Mouse (Mus musculus): ENCODE data around the gene Gm14137. TPM values are rescaled to one million over a fixed set of nuclear protein-coding genes. Genes with fewer than 3 reads are reported as not detected.
A peak's percentile ranks its signal among the peaks of the same experiment; 100 is the strongest.

Gene Gm14137
- polyA plus RNA-seq, 1 experiment, result 4.7 TPM

- no peaks in the 10 kb centered on the region for H3K27me3 ChIP-seq (ENCODE audit: control insufficient read depth, insufficient read depth, low read length)
- peaks cover 15% of the 10 kb centered on the region for H3K4me1 ChIP-seq (ENCODE audit: control insufficient read depth, insufficient read depth, low read length)
- H3K4me3 ChIP-seq (ENCODE audit: control insufficient read depth, low read depth, low read length), result no peak overlapping the region
- no peaks in the 10 kb centered on the region for H3K36me3 ChIP-seq (ENCODE audit: control insufficient read depth, insufficient read depth, low read length)
- no peak for TF ChIP-seq CTCF (IDR thresholded peaks at IDR 0.05; ENCODE audit: control insufficient read depth, insufficient read depth, insufficient replicate concordance, low read depth, low read length)
- no peak for TF ChIP-seq POLR2A (IDR thresholded peaks at IDR 0.05; ENCODE audit: control insufficient read depth, low read depth, low read length)
- no peak overlapping the region for H3K27ac ChIP-seq (ENCODE audit: control insufficient read depth, insufficient read depth, low read depth, low read length)
Measured at GRCm38 (mm10) chr2:119163999-119164398, 10.3 kb upstream of the Gm14137 start.

- H3K27me3 ChIP-seq (ENCODE audit: control insufficient read depth, insufficient read depth, low read length), result no peaks in the 10 kb centered on the region
- peaks cover 15% of the 10 kb centered on the region for H3K4me1 ChIP-seq (ENCODE audit: control insufficient read depth, insufficient read depth, low read length)
- H3K4me3 ChIP-seq (ENCODE audit: control insufficient read depth, low read depth, low read length), result no peak overlapping the region
- no peak for TF ChIP-seq POLR2A (IDR thresholded peaks at IDR 0.05; ENCODE audit: control insufficient read depth, low read depth, low read length)
- TF ChIP-seq CTCF (IDR thresholded peaks at IDR 0.05; ENCODE audit: control insufficient read depth, insufficient read depth, insufficient replicate concordance, low read depth, low read length), result no peak
- H3K36me3 ChIP-seq (ENCODE audit: control insufficient read depth, insufficient read depth, low read length), result no peaks in the 10 kb centered on the region
- no peak overlapping the region for H3K27ac ChIP-seq (ENCODE audit: control insufficient read depth, insufficient read depth, low read depth, low read length)
Measured at GRCm38 (mm10) chr2:119165401-119165800, 8.9 kb upstream of the Gm14137 start.

DNA sequence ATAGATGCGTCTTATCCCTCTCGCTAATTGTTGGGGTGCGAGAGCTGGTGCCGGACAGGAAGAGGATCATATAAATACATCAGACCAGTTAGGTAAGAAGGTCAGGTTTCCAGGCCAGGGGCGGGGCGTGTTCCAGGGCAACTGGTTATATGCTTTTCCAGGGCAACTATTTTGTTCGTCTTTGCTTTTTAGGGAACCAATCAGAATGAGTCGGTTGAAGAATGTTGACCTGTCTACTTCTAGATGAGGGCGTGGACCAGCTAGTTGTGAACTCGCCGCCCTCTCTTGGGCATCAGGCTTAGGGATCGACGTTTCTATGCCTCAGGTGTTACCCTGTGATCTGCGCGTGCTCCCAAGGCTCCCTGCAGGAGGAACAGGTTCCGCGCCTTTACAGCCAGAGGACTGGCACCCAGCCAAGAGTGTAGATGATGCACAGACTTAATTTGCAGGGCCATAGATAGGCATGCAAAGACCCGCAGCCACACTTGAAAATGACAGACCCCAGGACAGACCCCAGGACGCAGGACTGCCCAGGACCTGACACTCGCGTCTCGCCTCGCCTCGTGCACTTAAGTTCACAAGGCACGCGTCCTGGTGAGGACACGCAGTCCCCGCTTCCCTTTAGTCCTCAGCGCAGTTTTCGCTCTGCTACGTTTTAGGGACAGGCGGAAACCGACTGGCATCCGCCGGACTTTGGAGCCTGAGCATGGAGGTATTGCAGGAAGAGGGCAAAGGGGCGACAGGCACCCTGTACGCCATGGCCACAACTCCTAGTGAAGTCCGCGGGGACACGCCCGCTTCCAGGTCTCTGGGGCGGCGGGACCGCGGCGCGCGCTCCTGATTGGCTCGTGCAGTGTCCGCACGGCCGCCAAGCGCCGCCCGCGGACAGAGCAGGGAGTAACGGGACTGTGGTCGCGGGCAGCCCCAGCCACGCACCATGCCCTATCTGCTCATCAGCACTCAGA is 7.1 kb upstream of the Gm14137 start, which contains the start of gene Gchfr:
TSS of gene Gchfr (plus strand) at position 873 of the 965 bp plus-strand sequence.
- Histone ChIP-seq H3K27me3 (ENCODE audit: control insufficient read depth, insufficient read depth, low read length) (no peaks in the 10 kb centered on the region), H3K4me3 (ENCODE audit: control insufficient read depth, low read depth, low read length) (peak within 1 kb of the TSS; percentile 58), H3K27ac (ENCODE audit: control insufficient read depth, insufficient read depth, low read depth, low read length) (no peak within 1 kb of the TSS), H3K36me3 (ENCODE audit: control insufficient read depth, insufficient read depth, low read length) (no peaks in the 10 kb centered on the region), H3K4me1 (ENCODE audit: control insufficient read depth, insufficient read depth, low read length) (peaks cover 15% of the 10 kb centered on the region)
- no peak for TF ChIP-seq POLR2A (IDR thresholded peaks at IDR 0.05; ENCODE audit: control insufficient read depth, low read depth, low read length)
- TF ChIP-seq CTCF (IDR thresholded peaks at IDR 0.05; ENCODE audit: control insufficient read depth, insufficient read depth, insufficient replicate concordance, low read depth, low read length), result no peak

DNA sequence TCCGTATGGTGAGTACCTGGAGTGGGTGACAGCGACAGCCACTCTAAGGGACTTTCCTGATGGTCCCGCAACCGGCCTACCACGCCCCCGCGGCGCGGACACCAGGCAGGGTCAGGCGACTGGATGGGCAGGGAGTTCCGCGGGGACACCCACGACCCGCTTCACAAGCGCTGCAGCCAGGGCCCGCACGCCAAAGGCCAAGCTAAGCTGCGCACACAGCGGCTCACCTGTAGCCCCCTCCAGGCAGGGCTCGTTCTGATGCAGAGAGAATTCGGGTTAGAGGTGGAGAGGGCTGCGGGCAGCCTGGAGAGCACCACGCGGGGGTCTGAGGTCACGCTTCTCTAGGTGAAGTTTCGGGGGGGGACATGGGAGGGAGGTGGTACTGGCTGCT is 6.4 kb upstream of the Gm14137 start:
- no peaks in the 10 kb centered on the region for H3K27me3 ChIP-seq (ENCODE audit: control insufficient read depth, insufficient read depth, low read length)
- TF ChIP-seq CTCF (IDR thresholded peaks at IDR 0.05; ENCODE audit: control insufficient read depth, insufficient read depth, insufficient replicate concordance, low read depth, low read length) (no peak), POLR2A (IDR thresholded peaks at IDR 0.05; ENCODE audit: control insufficient read depth, low read depth, low read length) (no peak)
- no peak overlapping the region for H3K27ac ChIP-seq (ENCODE audit: control insufficient read depth, insufficient read depth, low read depth, low read length)
- H3K4me3 ChIP-seq (ENCODE audit: control insufficient read depth, low read depth, low read length), result peak overlapping the region; percentile 58
- no peaks in the 10 kb centered on the region for H3K36me3 ChIP-seq (ENCODE audit: control insufficient read depth, insufficient read depth, low read length)
- peaks cover 15% of the 10 kb centered on the region for H3K4me1 ChIP-seq (ENCODE audit: control insufficient read depth, insufficient read depth, low read length)

- Histone ChIP-seq H3K36me3 (ENCODE audit: control insufficient read depth, insufficient read depth, low read length) (no peaks in the 10 kb centered on the region), H3K4me3 (ENCODE audit: control insufficient read depth, low read depth, low read length) (no peak overlapping the region), H3K27ac (ENCODE audit: control insufficient read depth, insufficient read depth, low read depth, low read length) (no peak overlapping the region), H3K4me1 (ENCODE audit: control insufficient read depth, insufficient read depth, low read length) (peaks cover 15% of the 10 kb centered on the region), H3K27me3 (ENCODE audit: control insufficient read depth, insufficient read depth, low read length) (no peaks in the 10 kb centered on the region)
- no peak for TF ChIP-seq CTCF (IDR thresholded peaks at IDR 0.05; ENCODE audit: control insufficient read depth, insufficient read depth, insufficient replicate concordance, low read depth, low read length)
Measured at GRCm38 (mm10) chr2:119170282-119170681, 4.0 kb upstream of the Gm14137 start.

DNA sequence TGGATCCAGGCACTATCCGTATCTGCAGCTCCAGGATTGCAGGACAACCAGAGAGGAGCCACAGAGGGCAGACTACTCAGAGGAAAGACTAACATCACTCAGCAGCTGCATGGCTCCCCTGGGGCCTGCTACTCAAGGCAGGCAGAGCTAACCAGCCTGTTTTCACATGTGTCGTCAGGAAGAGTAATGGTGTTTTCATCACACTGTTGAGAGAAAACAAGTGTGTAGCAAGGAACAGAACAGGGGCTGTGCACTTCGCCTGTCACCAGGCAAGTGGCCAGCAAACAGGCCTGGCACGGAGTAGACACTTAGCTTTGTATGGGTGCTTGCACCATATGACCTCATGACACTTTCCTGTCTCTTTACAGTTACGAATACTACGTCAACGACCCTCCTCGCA is 2.7 kb upstream of the Gm14137 start:
- H3K27me3 ChIP-seq (ENCODE audit: control insufficient read depth, insufficient read depth, low read length), result no peaks in the 10 kb centered on the region
- TF ChIP-seq POLR2A (IDR thresholded peaks at IDR 0.05; ENCODE audit: control insufficient read depth, low read depth, low read length) (no peak), CTCF (IDR thresholded peaks at IDR 0.05; ENCODE audit: control insufficient read depth, insufficient read depth, insufficient replicate concordance, low read depth, low read length) (no peak)
- H3K4me3 ChIP-seq (ENCODE audit: control insufficient read depth, low read depth, low read length), result no peak overlapping the region
- peaks cover 15% of the 10 kb centered on the region for H3K4me1 ChIP-seq (ENCODE audit: control insufficient read depth, insufficient read depth, low read length)
- no peaks in the 10 kb centered on the region for H3K36me3 ChIP-seq (ENCODE audit: control insufficient read depth, insufficient read depth, low read length)
- H3K27ac ChIP-seq (ENCODE audit: control insufficient read depth, insufficient read depth, low read depth, low read length), result no peak overlapping the region

DNA sequence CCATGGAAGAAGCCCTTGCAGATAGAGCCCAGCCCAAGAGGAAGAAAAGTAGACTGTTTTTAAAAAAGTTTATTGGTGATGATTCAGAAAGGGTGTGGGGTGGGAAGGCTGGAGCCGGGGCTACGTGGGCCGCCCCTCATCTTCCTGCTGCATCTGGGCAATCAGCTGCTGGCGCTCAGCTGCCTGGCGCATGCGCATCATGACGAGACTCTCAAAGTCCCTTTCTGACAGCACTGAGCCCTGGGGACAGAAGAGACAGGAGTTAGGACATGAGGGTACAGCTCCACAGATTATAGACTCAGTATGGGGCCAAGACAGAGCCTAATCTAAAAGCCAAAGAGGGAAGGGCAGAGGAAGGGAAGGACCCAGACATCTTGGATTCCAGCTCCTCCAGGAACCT is 1.9 kb upstream of the Gm14137 start:
- Histone ChIP-seq H3K36me3 (ENCODE audit: control insufficient read depth, insufficient read depth, low read length) (no peaks in the 10 kb centered on the region), H3K27ac (ENCODE audit: control insufficient read depth, insufficient read depth, low read depth, low read length) (no peak overlapping the region), H3K27me3 (ENCODE audit: control insufficient read depth, insufficient read depth, low read length) (no peaks in the 10 kb centered on the region), H3K4me3 (ENCODE audit: control insufficient read depth, low read depth, low read length) (no peak overlapping the region), H3K4me1 (ENCODE audit: control insufficient read depth, insufficient read depth, low read length) (peaks cover 7% of the 10 kb centered on the region)
- TF ChIP-seq POLR2A (IDR thresholded peaks at IDR 0.05; ENCODE audit: control insufficient read depth, low read depth, low read length) (no peak), CTCF (IDR thresholded peaks at IDR 0.05; ENCODE audit: control insufficient read depth, insufficient read depth, insufficient replicate concordance, low read depth, low read length) (no peak)
